Mouse (Mus musculus) right cerebral cortex, postnatal 10 days (tissue): ENCODE data around the gene Arfgef2.

Experiments used
- DNase-seq, 2 experiments: peaks; one replicate each; pipeline ENCODE4 v3.0.0; 2021; ENCODE audit warnings: low spot score in 2 of 2

Arfgef2 gene

GRCm38 (mm10) chr2:166805250-166806172 is at the start of gene Arfgef2:
Arfgef2 (plus strand) TSS chr2:166805588.
- DNase-seq, result peak; percentile 93

- DNase-seq, result no peak
These were observed 47.4 kb upstream of the Arfgef2 start for GRCm38 (mm10) chr2:166757969-166758368.

GRCm38 (mm10) chr2:166764051-166764450 is 41.3 kb upstream of the Arfgef2 start:
- peak in 1 of 2 experiments; percentile 47 for DNase-seq

- no peak for DNase-seq
These were observed 37.8 kb upstream of the Arfgef2 start for GRCm38 (mm10) chr2:166767591-166767990.

GRCm38 (mm10) chr2:166771396-166771795 is 34.0 kb upstream of the Arfgef2 start:
- DNase-seq, result no peak

- no peak for DNase-seq
These were observed 31.8 kb upstream of the Arfgef2 start for GRCm38 (mm10) chr2:166773587-166773986.

GRCm38 (mm10) chr2:166774275-166774674 is 31.1 kb upstream of the Arfgef2 start:
- DNase-seq, result no peak

GRCm38 (mm10) chr2:166775357-166775893 is 30.0 kb upstream of the Arfgef2 start:
- no peak for DNase-seq

- no peak for DNase-seq
These were observed 29.1 kb upstream of the Arfgef2 start for GRCm38 (mm10) chr2:166776272-166776671.

- DNase-seq, result no peak
These were observed 25.4 kb upstream of the Arfgef2 start for GRCm38 (mm10) chr2:166779956-166780355.

GRCm38 (mm10) chr2:166780980-166781578 is 24.3 kb upstream of the Arfgef2 start:
- DNase-seq, result peak; percentile 74 to 85

- DNase-seq, result no peak
These were observed 21.0 kb upstream of the Arfgef2 start for GRCm38 (mm10) chr2:166784376-166784775.

- peak; percentile 96 to 97 for DNase-seq
These were observed 18.9 kb upstream of the Arfgef2 start for GRCm38 (mm10) chr2:166786353-166787004.

GRCm38 (mm10) chr2:166791738-166792137 is 13.7 kb upstream of the Arfgef2 start:
- DNase-seq, result no peak

GRCm38 (mm10) chr2:166792355-166792754 is 13.0 kb upstream of the Arfgef2 start, which contains the start of gene Trp53rkb:
Trp53rkb (plus strand) TSS chr2:166792531.
- peak; percentile 72 to 83 for DNase-seq

- peak; percentile 89 to 92 for DNase-seq
These were observed 11.7 kb upstream of the Arfgef2 start for GRCm38 (mm10) chr2:166793542-166794214.

GRCm38 (mm10) chr2:166799615-166800472 is 5.5 kb upstream of the Arfgef2 start:
- DNase-seq, result no peak

GRCm38 (mm10) chr2:166800473-166800857 is 4.9 kb upstream of the Arfgef2 start:
- DNase-seq, result no peak

GRCm38 (mm10) chr2:166801436-166801835 is 4.0 kb upstream of the Arfgef2 start:
- DNase-seq, result no peak

GRCm38 (mm10) chr2:166803298-166803697 is 2.1 kb upstream of the Arfgef2 start:
- DNase-seq, result no peak
